Mouse (Mus musculus): ENCODE results near the gene Pigf. TPM values are rescaled to one million over a fixed set of nuclear protein-coding genes. Genes with fewer than 3 reads are reported as not detected.

Gene Pigf
- polyA plus RNA-seq, 1 experiment from 2014 or later = 38.0 TPM

DNA sequence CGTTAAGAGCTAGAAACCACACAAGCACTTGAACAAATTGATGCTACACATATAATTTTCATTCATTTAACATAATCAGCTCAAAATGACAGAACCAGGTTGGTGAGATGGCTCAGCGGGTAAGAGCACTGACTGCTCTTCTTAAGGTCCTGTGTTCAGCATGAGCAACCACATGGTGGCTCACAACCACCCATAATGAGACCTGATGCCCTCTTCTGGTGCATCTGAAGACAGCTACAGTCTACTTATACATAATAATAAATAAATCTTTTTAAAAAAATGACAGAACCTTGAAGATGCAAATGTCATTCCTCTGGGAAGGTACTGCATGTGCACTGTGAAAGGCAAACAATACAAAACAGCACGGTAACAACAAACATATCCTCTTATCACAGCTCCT is 16.3 kb downstream of the Pigf start:
- H3K4me2 ChIP-seq (ENCODE audit: low read length) = no peak overlapping the region
- WGBS = 90% methylated on average over 3 of the region's 3 CpGs
- no peaks in the 10 kb centered on the region for H3K27me3 ChIP-seq (ENCODE audit: control insufficient read depth, insufficient read depth, low read length)
- ATAC-seq (ENCODE audit: low FRiP score, low TSS enrichment) (no peak), DNase-seq (no peak)
- no peak overlapping the region for H3K9ac ChIP-seq (replicated peaks; ENCODE audit: low read length)
- no peaks in the 10 kb centered on the region for H3K4me1 ChIP-seq (ENCODE audit: control insufficient read depth, insufficient read depth, low read length)
- no peaks in the 10 kb centered on the region for H3K9me3 ChIP-seq (ENCODE audit: control insufficient read depth, low read length)
- no peak overlapping the region for H3K27ac ChIP-seq (replicated peaks; ENCODE audit: low read depth, low read length)
- H3K4me3 ChIP-seq (replicated peaks; ENCODE audit: low read depth, low read length) = no peak overlapping the region
- H3K36me3 ChIP-seq (ENCODE audit: control insufficient read depth, insufficient read depth, low read length) = peaks cover 8% of the 10 kb centered on the region; the same call in 1 of the 2 replicates

- no peak overlapping the region for H3K4me2 ChIP-seq (ENCODE audit: low read length)
- no peak overlapping the region for H3K9ac ChIP-seq (replicated peaks; ENCODE audit: low read length)
- H3K4me3 ChIP-seq (replicated peaks; ENCODE audit: low read depth, low read length) = no peak overlapping the region
- ATAC-seq (ENCODE audit: low FRiP score, low TSS enrichment) = no peak
- no peaks in the 10 kb centered on the region for H3K4me1 ChIP-seq (ENCODE audit: control insufficient read depth, insufficient read depth, low read length)
- H3K9me3 ChIP-seq (ENCODE audit: control insufficient read depth, low read length) = no peaks in the 10 kb centered on the region
- DNase-seq = no peak
- no peaks in the 10 kb centered on the region for H3K27me3 ChIP-seq (ENCODE audit: control insufficient read depth, insufficient read depth, low read length)
- 94% methylated on average over 6 of the region's 6 CpGs for WGBS
- peaks cover 7% of the 10 kb centered on the region for H3K36me3 ChIP-seq (ENCODE audit: control insufficient read depth, insufficient read depth, low read length)
- H3K27ac ChIP-seq (replicated peaks; ENCODE audit: low read depth, low read length) = no peak overlapping the region
These were observed 27.9 kb downstream of the Pigf start for GRCm38 (mm10) chr17:86997323-86997722.

- Histone ChIP-seq H3K27ac (replicated peaks; ENCODE audit: low read depth, low read length) (no peak overlapping the region), H3K4me3 (replicated peaks; ENCODE audit: low read depth, low read length) (no peak overlapping the region), H3K9ac (replicated peaks; ENCODE audit: low read length) (no peak overlapping the region), H3K27me3 (ENCODE audit: control insufficient read depth, insufficient read depth, low read length) (no peaks in the 10 kb centered on the region), H3K4me2 (ENCODE audit: low read length) (no peak overlapping the region), H3K9me3 (ENCODE audit: control insufficient read depth, low read length) (no peaks in the 10 kb centered on the region), H3K4me1 (ENCODE audit: control insufficient read depth, insufficient read depth, low read length) (peaks cover 8% of the 10 kb centered on the region), H3K36me3 (ENCODE audit: control insufficient read depth, insufficient read depth, low read length) (no peaks in the 10 kb centered on the region)
- ATAC-seq (ENCODE audit: low FRiP score, low TSS enrichment) = no peak
- no peak for DNase-seq
- WGBS = 93% methylated on average over 8 of the region's 8 CpGs
These were observed 33.9 kb downstream of the Pigf start for GRCm38 (mm10) chr17:86991306-86991705.

DNA sequence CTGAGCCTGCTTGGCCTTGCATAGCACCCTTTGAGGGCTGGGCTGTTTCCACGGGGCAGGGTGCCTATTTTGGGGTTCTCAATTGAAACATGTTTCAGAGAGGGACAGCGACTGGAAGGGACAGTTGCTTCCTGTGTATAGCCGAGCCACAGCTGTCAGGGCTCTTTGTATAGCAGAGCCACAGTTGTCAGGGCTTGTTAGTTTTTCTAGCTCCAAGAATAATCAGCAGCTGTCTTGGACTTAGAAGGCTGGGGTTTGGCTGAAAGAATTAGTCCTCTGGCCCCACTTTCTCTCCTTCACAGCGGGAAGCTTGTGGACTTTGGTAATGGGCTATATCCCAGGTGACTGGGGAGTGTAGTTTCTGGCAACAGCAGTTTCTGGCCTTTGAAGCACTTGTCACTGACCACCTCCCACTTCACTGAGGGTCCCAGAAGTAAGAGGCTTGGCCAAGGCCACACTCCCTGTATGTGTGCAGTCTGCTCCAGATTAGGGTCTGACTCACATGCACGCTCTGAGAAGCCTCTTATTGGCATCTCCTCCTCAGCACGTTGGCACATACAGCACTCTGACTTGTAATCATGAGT is 36.5 kb downstream of the Pigf start:
- no peak overlapping the region for H3K4me3 ChIP-seq (replicated peaks; ENCODE audit: low read depth, low read length)
- peak; percentile 76 for ATAC-seq (ENCODE audit: low FRiP score, low TSS enrichment)
- no peak overlapping the region for H3K4me2 ChIP-seq (ENCODE audit: low read length)
- H3K9ac ChIP-seq (replicated peaks; ENCODE audit: low read length) = no peak overlapping the region
- H3K9me3 ChIP-seq (ENCODE audit: control insufficient read depth, low read length) = no peaks in the 10 kb centered on the region
- WGBS = 21% methylated on average over 6 of the region's 6 CpGs
- H3K36me3 ChIP-seq (ENCODE audit: control insufficient read depth, insufficient read depth, low read length) = no peaks in the 10 kb centered on the region
- H3K4me1 ChIP-seq (ENCODE audit: control insufficient read depth, insufficient read depth, low read length) = peaks cover 12% of the 10 kb centered on the region
- no peaks in the 10 kb centered on the region for H3K27me3 ChIP-seq (ENCODE audit: control insufficient read depth, insufficient read depth, low read length)
- no peak overlapping the region for H3K27ac ChIP-seq (replicated peaks; ENCODE audit: low read depth, low read length)
- DNase-seq = peak; percentile 51

DNA sequence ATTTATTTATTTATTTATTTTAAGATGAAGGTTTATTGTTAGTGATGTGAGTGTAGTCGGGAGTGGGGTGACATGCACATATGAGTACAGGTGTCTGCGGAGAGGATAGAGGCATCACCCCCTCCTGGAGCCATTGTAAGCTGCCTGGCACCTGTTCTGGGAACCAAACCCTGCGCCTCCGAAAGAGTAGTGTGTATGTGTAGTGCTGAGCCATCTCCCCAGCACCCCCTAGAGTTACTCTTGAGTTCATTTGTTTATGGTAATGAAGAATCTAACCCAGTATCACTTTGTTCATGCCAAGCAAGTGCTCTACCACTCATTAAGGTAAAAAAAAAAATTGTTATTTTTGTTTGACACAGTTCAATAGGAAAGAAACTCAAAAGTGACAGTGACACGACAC is 37.0 kb downstream of the Pigf start:
- Histone ChIP-seq H3K9me3 (ENCODE audit: control insufficient read depth, low read length) (no peaks in the 10 kb centered on the region), H3K27me3 (ENCODE audit: control insufficient read depth, insufficient read depth, low read length) (no peaks in the 10 kb centered on the region), H3K9ac (replicated peaks; ENCODE audit: low read length) (no peak overlapping the region), H3K4me1 (ENCODE audit: control insufficient read depth, insufficient read depth, low read length) (peaks cover 12% of the 10 kb centered on the region), H3K27ac (replicated peaks; ENCODE audit: low read depth, low read length) (no peak overlapping the region), H3K4me2 (ENCODE audit: low read length) (no peak overlapping the region), H3K36me3 (ENCODE audit: control insufficient read depth, insufficient read depth, low read length) (no peaks in the 10 kb centered on the region), H3K4me3 (replicated peaks; ENCODE audit: low read depth, low read length) (no peak overlapping the region)
- DNase-seq = peak; percentile 31
- 49% methylated on average over 5 of the region's 5 CpGs for WGBS
- peak; percentile 54; the same call in 1 of the 2 replicates for ATAC-seq (ENCODE audit: low FRiP score, low TSS enrichment)

GRCm38 (mm10) chr17:86986449-86987138 is 38.6 kb downstream of the Pigf start:
- Histone ChIP-seq H3K27me3 (ENCODE audit: control insufficient read depth, insufficient read depth, low read length) (no peaks in the 10 kb centered on the region), H3K36me3 (ENCODE audit: control insufficient read depth, insufficient read depth, low read length) (no peaks in the 10 kb centered on the region), H3K27ac (replicated peaks; ENCODE audit: low read depth, low read length) (peak overlapping the region; percentile 60), H3K4me3 (replicated peaks; ENCODE audit: low read depth, low read length) (no peak overlapping the region), H3K4me1 (ENCODE audit: control insufficient read depth, insufficient read depth, low read length) (peaks cover 12% of the 10 kb centered on the region), H3K9me3 (ENCODE audit: control insufficient read depth, low read length) (no peaks in the 10 kb centered on the region), H3K4me2 (ENCODE audit: low read length) (peak overlapping the region; percentile 11; the same call in 1 of the 2 replicates), H3K9ac (replicated peaks; ENCODE audit: low read length) (no peak overlapping the region; the same call in 1 of the 2 replicates)
- ATAC-seq (ENCODE audit: low FRiP score, low TSS enrichment) = no peak
- peak; percentile 59 for DNase-seq
- 25% methylated on average over 17 of the region's 17 CpGs for WGBS

GRCm38 (mm10) chr17:86982497-86982896 is 42.7 kb downstream of the Pigf start:
- 61% methylated on average over 9 of the region's 9 CpGs for WGBS
- peaks cover 3% of the 10 kb centered on the region; the same call in 1 of the 2 replicates for H3K36me3 ChIP-seq (ENCODE audit: control insufficient read depth, insufficient read depth, low read length)

GRCm38 (mm10) chr17:86981701-86982100 is 43.5 kb downstream of the Pigf start:
- Histone ChIP-seq H3K9ac (replicated peaks; ENCODE audit: low read length) (no peak overlapping the region), H3K27ac (replicated peaks; ENCODE audit: low read depth, low read length) (no peak overlapping the region), H3K4me3 (replicated peaks; ENCODE audit: low read depth, low read length) (no peak overlapping the region), H3K27me3 (ENCODE audit: control insufficient read depth, insufficient read depth, low read length) (no peaks in the 10 kb centered on the region), H3K9me3 (ENCODE audit: control insufficient read depth, low read length) (no peaks in the 10 kb centered on the region), H3K4me1 (ENCODE audit: control insufficient read depth, insufficient read depth, low read length) (peaks cover 8% of the 10 kb centered on the region), H3K36me3 (ENCODE audit: control insufficient read depth, insufficient read depth, low read length) (peaks cover 3% of the 10 kb centered on the region; the same call in 1 of the 2 replicates), H3K4me2 (ENCODE audit: low read length) (no peak overlapping the region)
- ATAC-seq (ENCODE audit: low FRiP score, low TSS enrichment) (no peak), DNase-seq (no peak)
- 100% methylated on average over 2 of the region's 2 CpGs for WGBS

More at GRCm38 (mm10) chr17:86982497-86982896, 42.7 kb downstream of the Pigf start:
- Histone ChIP-seq H3K4me3 (replicated peaks; ENCODE audit: low read depth, low read length) (no peak overlapping the region), H3K27me3 (ENCODE audit: control insufficient read depth, insufficient read depth, low read length) (no peaks in the 10 kb centered on the region), H3K4me1 (ENCODE audit: control insufficient read depth, insufficient read depth, low read length) (peaks cover 12% of the 10 kb centered on the region), H3K9me3 (ENCODE audit: control insufficient read depth, low read length) (no peaks in the 10 kb centered on the region), H3K4me2 (ENCODE audit: low read length) (no peak overlapping the region), H3K27ac (replicated peaks; ENCODE audit: low read depth, low read length) (no peak overlapping the region), H3K9ac (replicated peaks; ENCODE audit: low read length) (no peak overlapping the region)
- ATAC-seq (ENCODE audit: low FRiP score, low TSS enrichment) (no peak), DNase-seq (no peak)

GRCm38 (mm10) chr17:86981205-86981604 is 44.0 kb downstream of the Pigf start:
- peaks cover 3% of the 10 kb centered on the region; the same call in 1 of the 2 replicates for H3K4me1 ChIP-seq (ENCODE audit: control insufficient read depth, insufficient read depth, low read length)
- H3K27ac ChIP-seq (replicated peaks; ENCODE audit: low read depth, low read length) = no peak overlapping the region
- H3K36me3 ChIP-seq (ENCODE audit: control insufficient read depth, insufficient read depth, low read length) = peaks cover 3% of the 10 kb centered on the region; the same call in 1 of the 2 replicates
- DNase-seq (no peak), ATAC-seq (ENCODE audit: low FRiP score, low TSS enrichment) (no peak)
- H3K9ac ChIP-seq (replicated peaks; ENCODE audit: low read length) = no peak overlapping the region
- 97% methylated on average over 1 of the region's 1 CpGs for WGBS
- H3K27me3 ChIP-seq (ENCODE audit: control insufficient read depth, insufficient read depth, low read length) = no peaks in the 10 kb centered on the region
- H3K9me3 ChIP-seq (ENCODE audit: control insufficient read depth, low read length) = no peaks in the 10 kb centered on the region
- no peak overlapping the region for H3K4me2 ChIP-seq (ENCODE audit: low read length)
- H3K4me3 ChIP-seq (replicated peaks; ENCODE audit: low read depth, low read length) = no peak overlapping the region

All from midbrain, embryonic 14.5 days (tissue).